Mouse (Mus musculus) ES-E14 (cell line): ENCODE measurements around the gene Neurl4.

Experiments used
- CHD2 ChIP-seq: IDR thresholded peaks from 2 replicates; pipeline ENCODE4 v1.6.1; 2014; ENCODE audit warnings: mild to moderate bottlenecking, low read depth, low read length, inconsistent platforms
- HCFC1 ChIP-seq: IDR thresholded peaks from 2 replicates; pipeline ENCODE4 v1.6.1; 2012; ENCODE audit warnings: low read length, inconsistent platforms, borderline replicate concordance; ENCODE audit not compliant: insufficient read depth

DNA sequence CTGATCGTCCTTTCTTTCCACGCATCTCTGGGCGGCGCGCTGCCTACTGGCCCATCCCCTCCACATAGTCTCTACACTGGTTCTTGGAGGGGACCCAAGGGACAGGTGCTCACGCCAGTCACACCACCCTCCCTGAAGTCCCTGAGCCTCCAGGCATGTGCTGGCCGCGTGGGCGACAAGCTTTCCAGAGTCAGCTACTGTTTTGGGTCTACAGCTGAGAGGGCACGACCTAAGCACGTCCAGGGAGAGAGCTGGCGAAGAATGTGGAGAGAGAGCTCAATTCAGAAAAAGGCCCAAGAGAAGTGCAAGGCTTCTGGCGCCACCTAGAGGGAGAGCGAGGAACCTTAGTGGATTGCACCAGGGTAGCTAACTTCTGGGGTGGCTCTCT, 47.9 kb downstream of the Neurl4 start:
- TF ChIP-seq HCFC1 = no peak
- TF ChIP-seq CHD2 = no peak
